Mouse (Mus musculus) cerebellum, adult 11 months (tissue): ENCODE results near the gene Traf3ip3.
A peak's percentile ranks its signal among the peaks of the same experiment; 100 is the strongest.

Experiments
- DNase-seq: peaks from one replicate; pipeline ENCODE4 v3.0.0; 2022

Traf3ip3 gene

GRCm38 (mm10) chr1:193157111-193157492 is 44.4 kb downstream of the Traf3ip3 start:
- no peak for DNase-seq

GRCm38 (mm10) chr1:193156316-193157110 is 45.0 kb downstream of the Traf3ip3 start:
- DNase-seq = no peak

GRCm38 (mm10) chr1:193153561-193153960 is 47.9 kb downstream of the Traf3ip3 start:
- no peak for DNase-seq

GRCm38 (mm10) chr1:193152872-193153271 is 48.6 kb downstream of the Traf3ip3 start, which contains the start of gene Irf6:
Irf6 (plus strand) TSS chr1:193153111.
- DNase-seq = no peak

GRCm38 (mm10) chr1:193151134-193151533 is 50.4 kb downstream of the Traf3ip3 start:
- no peak for DNase-seq

GRCm38 (mm10) chr1:193149231-193149630 is 52.3 kb downstream of the Traf3ip3 start:
- no peak for DNase-seq

GRCm38 (mm10) chr1:193146416-193146815 is 55.1 kb downstream of the Traf3ip3 start:
- DNase-seq = no peak

GRCm38 (mm10) chr1:193145101-193145500 is 56.4 kb downstream of the Traf3ip3 start:
- DNase-seq = no peak

GRCm38 (mm10) chr1:193144516-193144915 is 57.0 kb downstream of the Traf3ip3 start:
- DNase-seq = no peak

GRCm38 (mm10) chr1:193142517-193143062 is 58.9 kb downstream of the Traf3ip3 start:
- no peak for DNase-seq

GRCm38 (mm10) chr1:193141118-193141517 is 60.4 kb downstream of the Traf3ip3 start:
- no peak for DNase-seq

- DNase-seq = no peak
Observed at GRCm38 (mm10) chr1:193138669-193139068, 62.8 kb downstream of the Traf3ip3 start.

- no peak for DNase-seq
Observed at GRCm38 (mm10) chr1:193138087-193138486, 63.4 kb downstream of the Traf3ip3 start.

GRCm38 (mm10) chr1:193133726-193134125 is 67.8 kb downstream of the Traf3ip3 start:
- DNase-seq = no peak

GRCm38 (mm10) chr1:193132385-193132784 is 69.1 kb downstream of the Traf3ip3 start:
- no peak for DNase-seq

- DNase-seq = no peak
Observed at GRCm38 (mm10) chr1:193131311-193131948, 70.1 kb downstream of the Traf3ip3 start.

- no peak for DNase-seq
Observed at GRCm38 (mm10) chr1:193130839-193131238, 70.7 kb downstream of the Traf3ip3 start.

- no peak for DNase-seq
Observed at GRCm38 (mm10) chr1:193130456-193130825, 71.1 kb downstream of the Traf3ip3 start.

- DNase-seq = peak; percentile 95
Observed at GRCm38 (mm10) chr1:193129786-193130455, 71.6 kb downstream of the Traf3ip3 start, which contains the start of gene Diexf. Diexf (minus strand) TSS chr1:193130272.

- DNase-seq = no peak
Observed at GRCm38 (mm10) chr1:193129321-193129720, 72.2 kb downstream of the Traf3ip3 start.

GRCm38 (mm10) chr1:193128055-193128454 is 73.4 kb downstream of the Traf3ip3 start:
- no peak for DNase-seq

GRCm38 (mm10) chr1:193125835-193126234 is 75.7 kb downstream of the Traf3ip3 start:
- no peak for DNase-seq
